Mouse (Mus musculus): ENCODE measurements around the gene Acta2. TPM values are rescaled to one million over a fixed set of nuclear protein-coding genes. Genes with fewer than 3 reads are reported as not detected.
A peak's percentile ranks its signal among the peaks of the same experiment; 100 is the strongest.

Acta2 gene
- 28.1 and 52.1 TPM in 2 replicates for polyA plus RNA-seq (2015; fragmentation: Nextera tagmentation; extraction: Ambion mirVana)

DNA sequence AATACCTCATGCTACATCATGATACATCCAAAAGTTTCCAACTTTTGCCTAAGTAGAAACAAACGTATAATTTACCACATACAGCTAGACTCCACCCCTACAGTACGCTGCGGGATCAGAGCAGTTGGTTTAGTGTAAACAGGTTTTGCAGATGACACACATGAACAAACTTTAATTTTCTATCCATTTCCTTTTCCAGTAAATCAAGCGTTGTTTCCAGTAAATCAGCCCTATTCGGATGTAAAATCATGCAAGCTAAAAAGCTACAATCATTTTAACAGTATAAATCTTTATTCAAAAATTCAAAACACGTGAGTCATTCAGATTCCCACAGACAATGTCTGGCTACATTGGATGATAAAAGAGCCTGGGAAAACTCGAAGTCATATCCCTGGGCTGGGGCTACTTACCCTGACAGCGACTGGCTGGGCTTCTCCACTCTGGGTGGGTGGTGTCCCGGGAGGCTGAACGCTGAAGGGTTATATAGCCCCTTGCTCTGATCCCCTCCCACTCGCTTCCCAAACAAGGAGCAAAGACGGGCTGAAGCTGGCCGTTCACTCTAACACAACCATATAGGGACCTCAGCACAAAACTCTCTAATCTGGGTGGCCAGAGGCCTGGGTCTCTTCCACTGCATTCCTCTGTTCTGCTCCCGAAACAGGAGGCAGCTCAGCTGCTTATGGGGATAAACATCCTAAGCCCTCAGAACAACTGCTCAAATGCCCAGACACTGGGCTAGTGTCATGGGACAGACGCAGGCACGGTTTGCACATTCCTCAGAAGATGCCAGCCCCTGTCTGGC is at the start of gene Acta2:
Acta2 (minus strand) TSS at position 711 of the 802 bp plus-strand sequence.
- ATAC-seq (ENCODE audit: low read depth) = no peak
- Histone ChIP-seq H3K36me3 (no peaks in the 10 kb centered on the region), H3K4me1 (replicated peaks) (no peaks in the 10 kb centered on the region), H3K27me3 (no peaks in the 10 kb centered on the region), H3K4me2 (no peak within 1 kb of the TSS), H3K9me3 (no peaks in the 10 kb centered on the region), H3K27ac (replicated peaks) (no peak within 1 kb of the TSS), H3K9ac (no peak within 1 kb of the TSS), H3K4me3 (no peak within 1 kb of the TSS)
- 47% methylated on average over 16 of the region's 16 CpGs for WGBS

DNA sequence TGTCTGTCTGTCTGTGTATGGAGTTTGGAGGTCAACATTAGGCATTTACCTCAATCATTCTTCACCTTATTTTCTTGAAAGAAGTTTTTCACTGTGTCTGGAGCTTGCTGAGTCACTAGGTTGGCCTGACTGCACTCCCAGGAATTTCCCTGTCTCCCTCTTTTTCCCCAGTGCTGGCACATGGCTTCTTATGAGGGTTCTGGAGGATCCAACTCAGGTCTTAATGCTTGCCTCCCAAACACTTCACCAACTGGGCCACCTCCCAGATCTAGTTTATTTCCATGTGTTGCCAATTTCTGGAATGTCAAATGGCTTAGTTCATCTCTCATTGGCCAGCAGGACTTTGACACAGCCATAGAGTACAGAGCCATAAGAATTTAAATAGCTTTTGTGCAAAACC is 49.5 kb upstream of the Acta2 start:
- ATAC-seq (ENCODE audit: low read depth) = no peak
- Histone ChIP-seq H3K27me3 (no peaks in the 10 kb centered on the region), H3K36me3 (no peaks in the 10 kb centered on the region), H3K27ac (replicated peaks) (no peak overlapping the region), H3K4me3 (no peak overlapping the region), H3K4me1 (replicated peaks) (no peaks in the 10 kb centered on the region), H3K9ac (no peak overlapping the region), H3K4me2 (no peak overlapping the region), H3K9me3 (no peaks in the 10 kb centered on the region)

DNA sequence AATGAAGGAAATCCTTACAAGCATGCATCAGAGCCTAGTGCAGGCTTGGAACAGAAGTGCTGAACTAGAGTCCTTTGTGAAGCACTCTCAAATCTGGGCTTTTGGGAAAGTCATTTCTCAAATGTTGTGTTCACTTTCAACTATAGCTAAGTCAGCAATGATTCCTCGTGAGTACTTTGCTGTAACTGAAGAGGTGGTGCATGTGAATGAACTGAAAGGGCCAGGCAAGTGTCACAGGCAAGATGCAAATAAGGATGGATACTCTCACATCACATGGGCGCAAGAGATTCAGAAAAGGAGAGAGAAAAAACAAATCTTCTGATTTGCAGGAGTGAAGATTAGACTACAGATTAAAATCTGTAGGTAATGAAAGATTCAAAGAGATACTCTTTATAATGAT is 45.0 kb upstream of the Acta2 start:
- Histone ChIP-seq H3K4me2 (no peak overlapping the region), H3K4me1 (replicated peaks) (no peaks in the 10 kb centered on the region), H3K9me3 (no peaks in the 10 kb centered on the region), H3K36me3 (no peaks in the 10 kb centered on the region), H3K27me3 (no peaks in the 10 kb centered on the region), H3K27ac (replicated peaks) (no peak overlapping the region), H3K4me3 (no peak overlapping the region), H3K9ac (no peak overlapping the region)
- 77% methylated on average over 2 of the region's 2 CpGs for WGBS
- ATAC-seq (ENCODE audit: low read depth) = no peak

DNA sequence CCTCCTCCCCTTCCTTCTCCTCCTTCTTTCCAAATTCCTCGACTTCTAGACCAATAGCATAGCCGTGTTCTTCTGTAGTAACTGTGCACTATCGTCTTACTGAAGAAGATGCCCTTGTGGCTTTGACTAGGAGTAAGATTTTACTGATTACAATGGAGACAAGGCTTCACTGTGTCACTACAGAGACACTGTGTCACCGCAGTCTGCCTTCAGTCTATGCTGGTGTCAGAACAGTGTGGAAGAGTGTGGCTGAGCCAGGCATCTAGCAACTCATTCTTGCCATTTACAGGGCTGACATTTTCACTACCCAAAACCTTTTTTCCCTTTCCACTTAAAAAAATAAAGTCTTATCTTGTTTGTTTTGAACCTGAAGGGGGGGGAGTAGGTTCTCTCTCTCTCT is 43.8 kb upstream of the Acta2 start:
- no peak overlapping the region for H3K4me2 ChIP-seq
- H3K4me1 ChIP-seq (replicated peaks) = no peaks in the 10 kb centered on the region
- no peak overlapping the region for H3K27ac ChIP-seq (replicated peaks)
- H3K9me3 ChIP-seq = no peaks in the 10 kb centered on the region
- no peak overlapping the region for H3K9ac ChIP-seq
- no peaks in the 10 kb centered on the region for H3K36me3 ChIP-seq
- WGBS = 77% methylated on average over 4 of the region's 4 CpGs
- H3K4me3 ChIP-seq = no peak overlapping the region
- no peak for ATAC-seq (ENCODE audit: low read depth)
- H3K27me3 ChIP-seq = no peaks in the 10 kb centered on the region

DNA sequence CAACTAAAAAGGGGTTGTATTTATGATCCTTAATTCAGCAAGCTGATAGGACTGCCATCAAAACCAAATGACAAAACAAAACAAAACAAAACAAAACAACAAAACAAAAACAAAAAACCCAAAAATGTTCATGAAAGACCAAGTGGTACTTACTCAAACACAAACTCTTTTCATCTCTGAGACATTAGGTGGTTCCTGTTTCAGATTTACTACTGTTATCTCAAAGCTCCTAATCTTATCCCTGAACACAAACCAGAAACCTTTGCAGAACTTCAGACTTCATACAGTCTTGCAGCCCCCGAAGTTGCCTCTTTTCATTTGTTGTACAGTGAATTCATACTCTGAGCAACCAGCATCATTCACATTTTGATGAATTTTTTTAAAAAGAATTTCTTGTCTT is 43.1 kb upstream of the Acta2 start:
- Histone ChIP-seq H3K36me3 (no peaks in the 10 kb centered on the region), H3K4me3 (no peak overlapping the region), H3K4me1 (replicated peaks) (no peaks in the 10 kb centered on the region), H3K9ac (no peak overlapping the region), H3K9me3 (no peaks in the 10 kb centered on the region), H3K4me2 (no peak overlapping the region), H3K27ac (replicated peaks) (no peak overlapping the region), H3K27me3 (no peaks in the 10 kb centered on the region)
- no peak for ATAC-seq (ENCODE audit: low read depth)
- WGBS = 85% methylated on average over 1 of the region's 1 CpGs

DNA sequence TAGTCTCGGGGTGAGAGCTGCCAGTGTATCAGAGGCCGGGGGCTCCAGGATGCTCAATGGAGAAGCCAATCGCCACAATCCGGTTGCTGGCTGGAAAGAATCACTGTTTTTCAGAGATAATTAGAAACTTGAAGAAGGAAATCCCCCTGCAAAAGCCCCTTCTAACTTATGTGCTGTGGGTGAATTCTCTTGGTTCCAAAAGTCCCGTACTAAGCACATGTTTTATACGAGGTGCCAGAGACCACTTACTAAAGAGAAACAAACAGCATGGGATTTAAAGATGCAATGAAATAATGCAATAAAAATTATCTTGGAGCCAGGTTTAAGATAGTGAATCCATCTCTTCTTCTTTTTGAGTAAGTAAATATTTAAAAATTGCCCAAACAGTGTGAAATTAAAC is 40.1 kb upstream of the Acta2 start:
- no peaks in the 10 kb centered on the region for H3K9me3 ChIP-seq
- H3K4me2 ChIP-seq = no peak overlapping the region
- no peak overlapping the region for H3K4me3 ChIP-seq
- WGBS = 87% methylated on average over 6 of the region's 6 CpGs
- H3K27ac ChIP-seq (replicated peaks) = no peak overlapping the region
- no peaks in the 10 kb centered on the region for H3K36me3 ChIP-seq
- H3K9ac ChIP-seq = no peak overlapping the region
- no peak for ATAC-seq (ENCODE audit: low read depth)
- H3K4me1 ChIP-seq (replicated peaks) = peaks cover 9% of the 10 kb centered on the region
- H3K27me3 ChIP-seq = peaks cover 6% of the 10 kb centered on the region; the same call in 1 of the 2 replicates

DNA sequence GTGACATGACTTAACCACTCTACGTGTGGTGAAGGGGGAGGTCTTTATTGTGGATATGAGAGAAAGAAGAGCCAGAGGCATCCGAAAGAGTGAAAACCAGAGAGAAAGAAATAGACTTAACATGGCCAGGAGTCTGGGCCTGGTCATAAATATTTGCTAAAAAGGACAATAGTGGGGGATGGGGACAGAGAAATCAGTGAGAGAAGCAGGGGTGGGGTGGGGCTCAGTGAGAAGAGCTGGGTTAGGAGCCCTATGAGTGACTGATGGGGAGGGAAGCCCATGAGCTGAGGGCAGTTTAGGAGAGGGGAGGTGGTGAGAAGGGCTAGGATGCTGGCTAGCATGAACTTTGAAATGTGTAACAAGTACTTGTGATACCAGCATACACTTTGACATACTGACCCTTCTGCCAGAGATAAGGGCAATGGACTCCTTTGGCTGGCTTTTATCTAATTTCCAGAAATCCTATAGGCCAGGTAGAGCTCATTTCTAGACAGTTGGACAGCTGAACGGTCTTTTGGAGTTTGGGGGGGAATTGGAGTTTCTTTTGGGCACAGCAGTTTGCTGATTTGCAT is 38.1 kb upstream of the Acta2 start:
- H3K9ac ChIP-seq = no peak overlapping the region
- no peaks in the 10 kb centered on the region for H3K9me3 ChIP-seq
- no peaks in the 10 kb centered on the region for H3K36me3 ChIP-seq
- H3K4me2 ChIP-seq = no peak overlapping the region
- no peak for ATAC-seq (ENCODE audit: low read depth)
- WGBS = 77% methylated on average over 3 of the region's 3 CpGs
- H3K27ac ChIP-seq (replicated peaks) = no peak overlapping the region
- no peak overlapping the region for H3K4me3 ChIP-seq
- peaks cover 6% of the 10 kb centered on the region; the same call in 1 of the 2 replicates for H3K27me3 ChIP-seq
- peaks cover 16% of the 10 kb centered on the region for H3K4me1 ChIP-seq (replicated peaks)

DNA sequence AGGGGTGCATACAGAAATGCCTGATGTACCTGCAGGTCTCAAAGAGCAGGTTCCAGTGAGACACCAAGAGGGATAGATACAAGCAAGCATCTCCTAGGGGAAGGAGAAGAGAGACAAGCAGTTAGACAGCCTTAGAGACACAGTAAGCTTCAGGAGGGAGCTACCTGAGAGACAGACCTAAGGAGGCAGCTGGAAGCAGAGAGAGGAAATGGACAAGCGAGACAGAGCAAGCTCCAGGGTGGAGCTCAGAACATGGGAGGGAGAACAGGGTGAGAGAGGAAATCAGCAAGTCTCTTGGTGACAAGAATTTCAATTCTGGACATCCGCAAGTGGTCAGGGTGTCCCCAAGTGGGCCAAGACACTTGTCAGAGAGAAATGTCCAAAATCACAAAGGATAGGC is 37.3 kb upstream of the Acta2 start:
- H3K36me3 ChIP-seq = no peaks in the 10 kb centered on the region
- no peak overlapping the region for H3K27ac ChIP-seq (replicated peaks)
- ATAC-seq (ENCODE audit: low read depth) = no peak
- H3K4me2 ChIP-seq = no peak overlapping the region
- no peak overlapping the region for H3K4me3 ChIP-seq
- peaks cover 16% of the 10 kb centered on the region for H3K4me1 ChIP-seq (replicated peaks)
- H3K27me3 ChIP-seq = peaks cover 6% of the 10 kb centered on the region; the same call in 1 of the 2 replicates
- no peaks in the 10 kb centered on the region for H3K9me3 ChIP-seq
- WGBS = 84% methylated on average over 2 of the region's 2 CpGs
- no peak overlapping the region for H3K9ac ChIP-seq

DNA sequence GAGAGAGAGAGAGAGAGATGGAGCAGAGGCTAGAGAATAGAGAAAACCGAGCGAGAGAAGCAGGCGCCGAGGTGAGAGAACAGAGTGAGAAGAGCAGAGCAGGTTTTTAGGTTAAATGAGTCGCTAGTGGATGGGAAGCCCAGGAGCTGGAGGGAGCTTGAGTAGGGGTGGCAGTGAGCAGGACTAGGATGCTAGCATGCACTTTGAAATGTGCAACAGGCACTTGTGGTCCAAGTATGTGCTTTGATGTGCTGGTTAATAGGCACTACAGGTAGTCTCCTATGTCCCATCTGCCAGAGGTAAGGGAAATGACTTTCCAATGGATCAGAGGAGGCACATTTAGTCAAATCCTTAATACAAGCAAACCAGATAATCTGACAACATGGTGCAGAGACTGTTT is 36.6 kb upstream of the Acta2 start:
- Histone ChIP-seq H3K9me3 (no peaks in the 10 kb centered on the region), H3K27me3 (peaks cover 6% of the 10 kb centered on the region; the same call in 1 of the 2 replicates), H3K4me1 (replicated peaks) (peaks cover 16% of the 10 kb centered on the region), H3K9ac (no peak overlapping the region), H3K36me3 (no peaks in the 10 kb centered on the region), H3K27ac (replicated peaks) (no peak overlapping the region), H3K4me2 (no peak overlapping the region), H3K4me3 (no peak overlapping the region)
- ATAC-seq (ENCODE audit: low read depth) = no peak
- WGBS = 87% methylated on average over 5 of the region's 5 CpGs

DNA sequence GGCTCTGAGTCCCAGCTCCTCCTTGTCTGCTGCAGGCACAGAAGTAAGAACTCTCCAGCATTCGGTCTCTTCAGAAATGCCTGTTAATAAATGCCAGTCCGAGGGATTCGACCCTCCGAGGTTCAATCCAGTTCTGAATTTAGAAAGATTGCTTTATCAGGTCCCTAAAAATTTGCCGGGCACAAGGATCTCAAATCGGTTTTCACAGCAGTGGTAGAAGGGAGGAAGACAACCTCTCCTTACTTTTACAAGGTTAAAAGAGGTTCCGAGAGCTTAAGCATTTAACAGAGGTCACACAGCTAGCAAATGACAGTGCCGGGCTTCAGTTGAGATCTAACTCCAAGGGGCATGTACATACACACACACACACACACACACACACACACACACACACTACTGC is 36.0 kb upstream of the Acta2 start:
- H3K9ac ChIP-seq = 0 out of 2 replicates have a peak overlapping the region, but pooled peaks have one; percentile 49
- H3K27ac ChIP-seq (replicated peaks) = no peak overlapping the region
- H3K4me2 ChIP-seq = peak overlapping the region; percentile 75
- H3K4me3 ChIP-seq = no peak overlapping the region
- WGBS = 62% methylated on average over 8 of the region's 8 CpGs
- H3K36me3 ChIP-seq = no peaks in the 10 kb centered on the region
- H3K4me1 ChIP-seq (replicated peaks) = peaks cover 16% of the 10 kb centered on the region
- H3K27me3 ChIP-seq = peaks cover 6% of the 10 kb centered on the region; the same call in 1 of the 2 replicates
- no peak for ATAC-seq (ENCODE audit: low read depth)
- H3K9me3 ChIP-seq = no peaks in the 10 kb centered on the region

DNA sequence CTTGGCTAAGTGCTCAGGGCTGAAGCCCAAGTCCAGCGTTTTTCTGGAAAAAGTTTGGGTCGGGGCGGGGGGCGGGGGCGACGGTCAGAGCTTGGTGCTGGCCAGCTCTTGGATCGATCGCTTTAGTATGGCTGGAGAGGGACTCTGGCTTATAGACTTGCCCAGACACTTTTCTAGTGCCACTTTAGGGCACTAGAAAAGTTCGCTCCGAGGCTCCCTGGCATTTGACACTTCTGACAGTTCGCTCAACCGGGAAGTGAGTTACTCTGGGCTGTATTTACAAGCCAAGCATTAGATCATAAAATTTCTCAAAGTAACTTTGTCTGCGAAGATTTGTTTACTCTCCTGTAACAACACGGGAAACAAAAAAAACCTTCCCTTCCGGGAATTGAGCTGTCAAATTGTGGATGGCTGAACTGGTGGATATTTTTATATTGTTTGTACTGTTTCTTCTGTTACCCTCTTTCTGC is 35.5 kb upstream of the Acta2 start:
- peak; percentile 44 for ATAC-seq (ENCODE audit: low read depth)
- H3K9me3 ChIP-seq = no peaks in the 10 kb centered on the region
- H3K36me3 ChIP-seq = no peaks in the 10 kb centered on the region
- peak overlapping the region; percentile 49 for H3K9ac ChIP-seq
- H3K4me1 ChIP-seq (replicated peaks) = peaks cover 16% of the 10 kb centered on the region
- H3K27me3 ChIP-seq = peaks cover 6% of the 10 kb centered on the region; the same call in 1 of the 2 replicates
- 19% methylated on average over 15 of the region's 15 CpGs for WGBS
- peak overlapping the region; percentile 37 for H3K4me3 ChIP-seq
- no peak overlapping the region for H3K27ac ChIP-seq (replicated peaks)
- H3K4me2 ChIP-seq = peak overlapping the region; percentile 75

DNA sequence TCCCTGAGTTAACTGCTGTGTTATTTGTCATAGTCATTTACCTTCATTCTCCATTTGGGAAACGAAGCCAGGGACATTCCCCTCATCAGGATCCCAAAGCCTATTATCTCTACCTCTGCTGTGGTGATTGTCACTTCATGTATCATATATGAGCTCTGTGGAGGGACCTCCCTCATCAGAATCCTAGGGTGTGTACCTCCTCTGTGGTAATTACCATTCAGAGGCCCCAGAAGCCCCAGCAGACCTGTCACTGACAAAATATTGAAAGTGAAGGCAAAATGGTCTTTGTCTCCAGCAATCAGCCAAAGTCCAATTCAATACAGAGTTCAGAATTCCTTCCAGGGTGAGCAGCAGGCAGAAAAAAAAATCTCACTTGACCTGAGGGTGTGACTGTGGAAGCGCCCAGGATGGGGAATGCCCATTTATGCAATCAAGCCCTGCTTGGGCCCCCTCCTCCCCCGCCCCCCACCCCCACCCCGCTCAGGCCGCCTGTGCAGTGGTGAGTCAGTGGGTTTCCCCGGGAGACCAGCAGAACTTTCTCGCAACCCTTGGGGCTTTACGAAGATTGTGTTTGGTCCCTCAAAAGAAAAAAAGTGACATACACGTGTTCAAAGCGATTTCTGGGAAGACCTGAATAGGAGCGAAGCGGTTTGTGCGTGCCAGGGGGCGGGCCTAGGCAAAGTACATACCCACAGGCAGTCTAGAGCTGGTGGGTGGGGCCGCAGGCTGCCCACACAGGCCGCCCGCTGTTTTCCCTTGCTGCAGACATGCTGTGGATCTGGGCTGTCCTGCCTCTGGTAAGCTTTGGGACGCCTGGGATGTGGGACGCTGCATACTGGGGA is 34.8 kb upstream of the Acta2 start, which contains the start of gene Fas:
Fas (plus strand) TSS at position 719 of the 842 bp plus-strand sequence.
- Histone ChIP-seq H3K9ac (peak within 1 kb of the TSS; percentile 49), H3K27ac (replicated peaks) (no peak within 1 kb of the TSS), H3K27me3 (peaks cover 6% of the 10 kb centered on the region; the same call in 1 of the 2 replicates), H3K4me3 (peak within 1 kb of the TSS; percentile 37), H3K36me3 (no peaks in the 10 kb centered on the region), H3K9me3 (no peaks in the 10 kb centered on the region), H3K4me1 (replicated peaks) (peaks cover 16% of the 10 kb centered on the region), H3K4me2 (peak within 1 kb of the TSS; percentile 75)
- ATAC-seq (ENCODE audit: low read depth) = peak; percentile 94
- WGBS = 3% methylated on average over 19 of the region's 19 CpGs

All from neural tube, embryonic 13.5 days (tissue).